Mouse (Mus musculus): ENCODE results near the gene Cdyl2. TPM values are rescaled to one million over a fixed set of nuclear protein-coding genes. Genes with fewer than 3 reads are reported as not detected.

The Cdyl2 gene
- polyA plus RNA-seq, 1 experiment from 2014 or later = 3.2 TPM

- 74% methylated on average over 16 of the region's 16 CpGs for WGBS
- no peaks in the 10 kb centered on the region for H3K4me1 ChIP-seq (replicated peaks; ENCODE audit: control insufficient read depth, insufficient read depth)
- no peaks in the 10 kb centered on the region for H3K27me3 ChIP-seq (ENCODE audit: control insufficient read depth, insufficient read depth, low read length)
- H3K9ac ChIP-seq (ENCODE audit: low read length) = no peak overlapping the region
- no peak overlapping the region for H3K4me3 ChIP-seq (ENCODE audit: low read depth, low read length)
- no peak overlapping the region for H3K27ac ChIP-seq (replicated peaks)
- no peak for ATAC-seq (ENCODE audit: low FRiP score, low TSS enrichment)
- no peaks in the 10 kb centered on the region for H3K36me3 ChIP-seq (ENCODE audit: control insufficient read depth, insufficient read depth, low read length)
- H3K9me3 ChIP-seq (ENCODE audit: control insufficient read depth, low read length) = no peaks in the 10 kb centered on the region
- H3K4me2 ChIP-seq (replicated peaks; ENCODE audit: low read depth) = no peak overlapping the region
- no peak for DNase-seq (ENCODE audit: low spot score)
- TF ChIP-seq CTCF (IDR thresholded peaks at IDR 0.05; ENCODE audit: low read depth) (no peak), EP300 (optimal IDR thresholded peaks at IDR 0.05) (no peak)
Measured at GRCm38 (mm10) chr8:116649975-116650725, 82.6 kb downstream of the Cdyl2 start.

- TF ChIP-seq CTCF (IDR thresholded peaks at IDR 0.05; ENCODE audit: low read depth) (no peak), EP300 (optimal IDR thresholded peaks at IDR 0.05) (no peak)
- Histone ChIP-seq H3K36me3 (ENCODE audit: control insufficient read depth, insufficient read depth, low read length) (no peaks in the 10 kb centered on the region), H3K4me3 (ENCODE audit: low read depth, low read length) (no peak overlapping the region), H3K27me3 (ENCODE audit: control insufficient read depth, insufficient read depth, low read length) (no peaks in the 10 kb centered on the region), H3K9ac (ENCODE audit: low read length) (no peak overlapping the region), H3K4me2 (replicated peaks; ENCODE audit: low read depth) (no peak overlapping the region), H3K27ac (replicated peaks) (no peak overlapping the region), H3K9me3 (ENCODE audit: control insufficient read depth, low read length) (no peaks in the 10 kb centered on the region), H3K4me1 (replicated peaks; ENCODE audit: control insufficient read depth, insufficient read depth) (no peaks in the 10 kb centered on the region)
- ATAC-seq (ENCODE audit: low FRiP score, low TSS enrichment) (no peak), DNase-seq (ENCODE audit: low spot score) (no peak)
- WGBS = 66% methylated on average over 4 of the region's 4 CpGs
Measured at GRCm38 (mm10) chr8:116645376-116645775, 87.4 kb downstream of the Cdyl2 start.

- Histone ChIP-seq H3K27me3 (ENCODE audit: control insufficient read depth, insufficient read depth, low read length) (no peaks in the 10 kb centered on the region), H3K36me3 (ENCODE audit: control insufficient read depth, insufficient read depth, low read length) (no peaks in the 10 kb centered on the region), H3K9me3 (ENCODE audit: control insufficient read depth, low read length) (no peaks in the 10 kb centered on the region), H3K4me1 (replicated peaks; ENCODE audit: control insufficient read depth, insufficient read depth) (no peaks in the 10 kb centered on the region), H3K9ac (ENCODE audit: low read length) (no peak overlapping the region), H3K27ac (replicated peaks) (no peak overlapping the region), H3K4me2 (replicated peaks; ENCODE audit: low read depth) (no peak overlapping the region), H3K4me3 (ENCODE audit: low read depth, low read length) (no peak overlapping the region)
- ATAC-seq (ENCODE audit: low FRiP score, low TSS enrichment) = no peak
- WGBS = 63% methylated on average over 10 of the region's 10 CpGs
- TF ChIP-seq EP300 (optimal IDR thresholded peaks at IDR 0.05) (no peak), CTCF (IDR thresholded peaks at IDR 0.05; ENCODE audit: low read depth) (no peak)
- DNase-seq (ENCODE audit: low spot score) = no peak
Measured at GRCm38 (mm10) chr8:116640925-116641324, 91.9 kb downstream of the Cdyl2 start.

GRCm38 (mm10) chr8:116637998-116638397 lies 94.8 kb downstream of the Cdyl2 start:
- H3K4me1 ChIP-seq (replicated peaks; ENCODE audit: control insufficient read depth, insufficient read depth) = no peaks in the 10 kb centered on the region
- no peak overlapping the region for H3K4me3 ChIP-seq (ENCODE audit: low read depth, low read length)
- H3K27ac ChIP-seq (replicated peaks) = no peak overlapping the region
- no peak overlapping the region for H3K4me2 ChIP-seq (replicated peaks; ENCODE audit: low read depth)
- no peaks in the 10 kb centered on the region for H3K27me3 ChIP-seq (ENCODE audit: control insufficient read depth, insufficient read depth, low read length)
- ATAC-seq (ENCODE audit: low FRiP score, low TSS enrichment) (no peak), DNase-seq (ENCODE audit: low spot score) (no peak)
- H3K9ac ChIP-seq (ENCODE audit: low read length) = no peak overlapping the region
- no peaks in the 10 kb centered on the region for H3K9me3 ChIP-seq (ENCODE audit: control insufficient read depth, low read length)
- H3K36me3 ChIP-seq (ENCODE audit: control insufficient read depth, insufficient read depth, low read length) = no peaks in the 10 kb centered on the region
- WGBS = 78% methylated on average over 4 of the region's 4 CpGs
- TF ChIP-seq EP300 (optimal IDR thresholded peaks at IDR 0.05) = no peak
- TF ChIP-seq CTCF (IDR thresholded peaks at IDR 0.05; ENCODE audit: low read depth) = no peak

- no peak overlapping the region for H3K4me3 ChIP-seq (ENCODE audit: low read depth, low read length)
- TF ChIP-seq CTCF (IDR thresholded peaks at IDR 0.05; ENCODE audit: low read depth) (no peak), EP300 (optimal IDR thresholded peaks at IDR 0.05) (no peak)
- WGBS = 91% methylated on average over 7 of the region's 7 CpGs
- H3K4me1 ChIP-seq (replicated peaks; ENCODE audit: control insufficient read depth, insufficient read depth) = no peaks in the 10 kb centered on the region
- no peaks in the 10 kb centered on the region for H3K36me3 ChIP-seq (ENCODE audit: control insufficient read depth, insufficient read depth, low read length)
- no peak overlapping the region for H3K27ac ChIP-seq (replicated peaks)
- DNase-seq (ENCODE audit: low spot score) (no peak), ATAC-seq (ENCODE audit: low FRiP score, low TSS enrichment) (no peak)
- H3K27me3 ChIP-seq (ENCODE audit: control insufficient read depth, insufficient read depth, low read length) = no peaks in the 10 kb centered on the region
- H3K9ac ChIP-seq (ENCODE audit: low read length) = no peak overlapping the region
- H3K9me3 ChIP-seq (ENCODE audit: control insufficient read depth, low read length) = no peaks in the 10 kb centered on the region
- no peak overlapping the region for H3K4me2 ChIP-seq (replicated peaks; ENCODE audit: low read depth)
Measured at GRCm38 (mm10) chr8:116637193-116637592, 95.6 kb downstream of the Cdyl2 start.

- no peaks in the 10 kb centered on the region for H3K27me3 ChIP-seq (ENCODE audit: control insufficient read depth, insufficient read depth, low read length)
- H3K4me2 ChIP-seq (replicated peaks; ENCODE audit: low read depth) = no peak overlapping the region
- H3K9ac ChIP-seq (ENCODE audit: low read length) = no peak overlapping the region
- H3K27ac ChIP-seq (replicated peaks) = no peak overlapping the region
- H3K9me3 ChIP-seq (ENCODE audit: control insufficient read depth, low read length) = no peaks in the 10 kb centered on the region
- H3K4me1 ChIP-seq (replicated peaks; ENCODE audit: control insufficient read depth, insufficient read depth) = no peaks in the 10 kb centered on the region
- no peaks in the 10 kb centered on the region for H3K36me3 ChIP-seq (ENCODE audit: control insufficient read depth, insufficient read depth, low read length)
- H3K4me3 ChIP-seq (ENCODE audit: low read depth, low read length) = no peak overlapping the region
- DNase-seq (ENCODE audit: low spot score) (no peak), ATAC-seq (ENCODE audit: low FRiP score, low TSS enrichment) (no peak)
- WGBS = 72% methylated on average over 10 of the region's 10 CpGs
- TF ChIP-seq EP300 (optimal IDR thresholded peaks at IDR 0.05) (no peak), CTCF (IDR thresholded peaks at IDR 0.05; ENCODE audit: low read depth) (no peak)
Measured at GRCm38 (mm10) chr8:116636396-116636795, 96.4 kb downstream of the Cdyl2 start.

All from stomach, postnatal 0 days (tissue).